Mouse (Mus musculus): ENCODE results near the gene Pacsin3. TPM values are rescaled to one million over a fixed set of nuclear protein-coding genes. Genes with fewer than 3 reads are reported as not detected.

Pacsin3 gene
- polyA plus RNA-seq, 1 experiment, result 0.52 TPM

- no peak for TF ChIP-seq GATA1 (IDR thresholded peaks at IDR 0.05; ENCODE audit: low read length)
These were observed 737 bp downstream of the Pacsin3 start for GRCm38 (mm10) chr2:91256256-91257125.

- TF ChIP-seq GATA1 (IDR thresholded peaks at IDR 0.05; ENCODE audit: low read length), result no peak
These were observed 1.6 kb downstream of the Pacsin3 start for GRCm38 (mm10) chr2:91257126-91257980.

- TF ChIP-seq GATA1 (IDR thresholded peaks at IDR 0.05; ENCODE audit: low read length), result no peak
These were observed 2.3 kb downstream of the Pacsin3 start for GRCm38 (mm10) chr2:91258054-91258453.

- no peak for TF ChIP-seq GATA1 (IDR thresholded peaks at IDR 0.05; ENCODE audit: low read length)
These were observed 3.1 kb downstream of the Pacsin3 start for GRCm38 (mm10) chr2:91258830-91259229.

GRCm38 (mm10) chr2:91259493-91259892 lies 3.7 kb downstream of the Pacsin3 start:
- TF ChIP-seq GATA1 (IDR thresholded peaks at IDR 0.05; ENCODE audit: low read length), result no peak

- no peak for TF ChIP-seq GATA1 (IDR thresholded peaks at IDR 0.05; ENCODE audit: low read length)
These were observed 8.2 kb downstream of the Pacsin3 start for GRCm38 (mm10) chr2:91263692-91264660.

GRCm38 (mm10) chr2:91264711-91265681 lies 9.2 kb downstream of the Pacsin3 start, which contains the start of gene Arfgap2:
Gene Arfgap2 (plus strand): TSS chr2:91264974.
- no peak for TF ChIP-seq GATA1 (IDR thresholded peaks at IDR 0.05; ENCODE audit: low read length)

- TF ChIP-seq GATA1 (IDR thresholded peaks at IDR 0.05; ENCODE audit: low read length), result no peak
These were observed 12.3 kb downstream of the Pacsin3 start for GRCm38 (mm10) chr2:91268042-91268441.

- no peak for TF ChIP-seq GATA1 (IDR thresholded peaks at IDR 0.05; ENCODE audit: low read length)
These were observed 13.0 kb downstream of the Pacsin3 start for GRCm38 (mm10) chr2:91268706-91269105.

- TF ChIP-seq GATA1 (IDR thresholded peaks at IDR 0.05; ENCODE audit: low read length), result no peak
These were observed 14.0 kb downstream of the Pacsin3 start for GRCm38 (mm10) chr2:91269687-91270133.

GRCm38 (mm10) chr2:91278749-91279371 lies 23.1 kb downstream of the Pacsin3 start:
- TF ChIP-seq GATA1 (IDR thresholded peaks at IDR 0.05; ENCODE audit: low read length), result no peak

- no peak for TF ChIP-seq GATA1 (IDR thresholded peaks at IDR 0.05; ENCODE audit: low read length)
These were observed 23.6 kb downstream of the Pacsin3 start for GRCm38 (mm10) chr2:91279372-91279755.

- no peak for TF ChIP-seq GATA1 (IDR thresholded peaks at IDR 0.05; ENCODE audit: low read length)
These were observed 25.6 kb downstream of the Pacsin3 start for GRCm38 (mm10) chr2:91281366-91281765.

Data from G1E-ER4 (cell line).